Mouse (Mus musculus) lung, adult 10 weeks (tissue): ENCODE measurements around the gene Pygo2. TPM values are rescaled to one million over a fixed set of nuclear protein-coding genes. Genes with fewer than 3 reads are reported as not detected.

Experiments used
- polyA plus RNA-seq: library from polyadenylated mRNA; stranded (reverse); fragments of 350-450 nt; fragmentation: Illumina TruSeq; extraction: RNeasy Lipid Tissue Mini Kit (QIAGEN cat#74804); gene quantifications from one replicate; pipeline ENCODE4 v1.2.3, GENCODE M21; 2014; ENCODE audit warnings: low read depth, low replicate concordance; ENCODE audit not compliant: insufficient read depth

Gene Pygo2
- 31.0 TPM for polyA plus RNA-seq

DNA sequence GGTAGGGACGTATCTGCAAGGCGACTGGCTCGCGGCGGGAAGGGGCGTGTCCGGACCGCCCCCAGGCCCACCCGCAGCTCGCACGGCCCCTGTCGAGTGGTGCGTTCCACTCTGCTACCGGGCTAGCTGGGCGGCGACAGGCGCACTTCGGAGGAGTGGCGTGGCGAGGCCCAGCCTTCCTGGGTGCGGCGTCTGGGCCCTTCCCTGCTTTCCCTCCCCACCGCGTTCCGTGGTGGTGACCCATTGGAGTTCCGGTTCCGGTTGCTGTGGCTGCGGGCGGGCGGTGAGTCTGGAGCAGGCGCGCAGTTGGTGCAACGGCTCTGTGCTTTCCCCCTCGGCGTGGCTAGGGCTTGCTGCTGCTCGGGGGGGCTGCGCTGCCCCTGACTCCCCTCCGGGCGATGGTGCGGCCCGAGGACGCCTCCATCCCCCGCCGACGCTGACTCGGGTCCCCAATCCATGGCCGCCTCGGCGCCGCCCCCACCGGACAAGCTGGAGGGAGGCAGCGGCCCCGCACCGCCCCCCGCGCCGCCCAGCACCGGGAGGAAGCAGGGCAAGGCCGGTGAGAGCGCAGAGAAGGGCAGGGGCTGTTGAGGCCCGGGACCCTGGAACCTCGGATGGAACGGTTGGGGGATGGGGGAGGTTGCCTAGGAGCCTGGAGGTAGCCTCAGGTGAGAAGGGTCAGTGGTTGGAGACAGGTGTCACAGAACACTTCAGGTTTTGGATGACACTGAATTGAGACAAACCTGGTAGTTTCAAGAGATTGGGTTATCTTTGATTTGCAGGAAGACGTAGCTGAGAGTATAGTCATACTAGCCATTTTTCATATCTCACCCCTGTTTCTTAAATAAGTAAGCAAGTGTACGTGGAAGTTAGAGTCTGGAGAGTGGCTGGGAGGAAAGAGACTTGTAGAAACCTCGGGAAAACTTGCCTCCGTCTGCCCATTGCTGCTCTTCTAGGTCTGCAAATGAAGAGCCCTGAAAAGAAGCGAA, at the start of gene Pygo2:
TSS of gene Pygo2 (plus strand) at position 44 of the 989 bp plus-strand sequence.

DNA sequence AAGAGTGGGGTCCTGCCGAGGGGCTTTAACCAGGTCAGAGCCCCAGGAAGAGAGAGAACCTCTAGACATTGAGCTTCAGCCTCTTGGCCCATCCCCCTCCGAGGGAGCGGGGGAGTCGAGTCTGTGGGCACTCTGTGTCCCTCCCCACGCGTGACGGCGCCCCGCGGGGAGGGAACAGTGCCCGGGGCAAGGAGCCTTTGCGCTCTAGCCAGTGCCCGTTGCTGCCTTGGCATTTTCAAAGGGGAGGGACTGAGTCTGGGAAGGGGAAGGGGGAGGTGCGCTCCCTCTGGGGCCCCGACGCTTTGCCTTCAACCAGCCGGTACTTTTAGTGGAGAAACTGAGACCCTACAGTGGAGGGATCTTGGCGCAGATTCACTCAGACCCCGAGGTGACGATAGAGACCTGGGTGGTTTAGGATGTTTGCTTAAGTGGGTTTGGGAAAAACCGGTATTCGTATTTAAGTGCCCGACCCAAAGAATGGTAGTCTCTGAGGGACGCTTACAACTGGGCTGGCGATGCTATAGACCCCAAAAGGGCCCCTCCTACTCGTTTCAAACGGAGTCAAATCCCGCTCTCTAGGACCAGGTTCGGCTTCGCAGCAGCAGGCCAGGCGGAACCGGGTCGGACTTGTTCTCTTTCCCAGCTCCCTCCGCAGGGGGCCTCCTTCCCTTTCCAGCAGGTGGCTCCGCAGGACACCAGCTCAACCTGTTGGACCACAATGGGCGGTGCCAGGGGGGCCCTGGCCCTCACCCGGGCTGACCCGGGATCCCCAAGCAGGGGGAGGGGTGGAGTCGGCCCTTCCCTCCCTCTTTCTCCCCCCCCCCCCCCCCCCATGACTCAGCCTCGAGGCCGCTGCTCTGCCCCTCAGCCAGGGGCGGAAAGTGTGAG, 35.8 kb upstream of the Pygo2 start, which contains the start of gene Zbtb7b:
TSS of gene Zbtb7b (minus strand) at position 771 of the 888 bp plus-strand sequence.

DNA sequence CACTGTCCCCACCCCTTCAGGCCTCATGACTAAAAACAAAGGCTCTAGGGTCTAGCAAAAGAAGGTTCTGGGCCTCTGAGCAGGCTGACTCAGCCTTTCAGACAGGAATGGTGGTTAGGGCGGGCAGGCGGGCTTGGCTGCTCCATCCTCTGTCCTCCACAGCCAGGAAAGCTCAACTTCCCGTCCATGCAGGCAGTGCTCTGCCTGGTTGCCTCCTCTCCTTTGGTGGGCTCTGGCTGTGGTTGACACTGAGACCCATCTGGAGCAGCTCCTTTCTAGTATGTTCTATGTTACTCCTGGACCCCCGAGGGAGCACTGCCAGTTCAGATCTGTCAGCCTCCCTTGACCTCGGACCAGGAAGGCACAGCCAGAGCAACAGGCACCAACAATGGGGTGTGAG, 27.3 kb upstream of the Pygo2 start, which contains the start of gene Lenep:
TSS of gene Lenep (minus strand) at position 101 of the 400 bp plus-strand sequence.

DNA sequence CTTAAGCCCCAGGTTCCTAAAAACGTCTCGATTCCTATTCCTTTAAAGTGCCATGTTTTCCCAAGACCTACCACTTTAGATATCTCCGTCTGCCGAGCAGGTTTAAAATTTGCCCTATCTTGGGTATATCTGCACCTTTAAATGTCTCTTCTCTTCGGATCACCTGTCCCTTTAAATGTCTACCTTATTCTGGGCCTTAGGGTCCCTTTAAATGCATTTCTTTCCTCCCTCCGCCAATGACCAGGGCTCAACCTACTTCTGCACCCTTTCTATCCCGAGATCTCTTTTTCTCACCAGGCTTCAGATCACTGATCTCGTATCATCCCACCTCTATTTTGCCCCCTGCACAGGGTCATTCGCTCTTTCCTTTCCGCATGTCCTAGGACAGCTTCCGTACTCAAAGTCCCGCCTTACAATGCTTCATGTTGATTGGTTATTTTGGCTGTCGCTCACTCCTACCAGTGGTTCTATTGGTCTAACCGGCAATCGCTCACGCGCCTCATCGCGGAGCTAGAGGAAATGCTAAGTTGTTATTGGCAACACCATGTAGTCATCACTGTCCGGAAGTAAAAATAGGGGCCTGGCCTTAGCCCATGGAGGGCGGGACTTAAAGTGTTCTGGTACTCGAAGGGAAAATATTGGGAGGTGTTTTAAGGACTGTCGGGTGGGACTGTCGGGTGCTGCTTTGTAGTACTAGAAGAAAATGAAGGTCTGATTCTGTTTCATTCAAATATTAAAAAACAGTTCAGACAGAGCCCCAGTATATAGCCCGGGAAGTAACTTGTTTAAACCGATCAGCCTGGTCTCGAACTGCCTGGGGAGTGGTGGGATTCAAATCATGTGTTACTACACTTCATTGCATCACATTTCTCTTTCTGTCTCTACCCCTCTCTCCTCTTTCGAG, 18.3 kb upstream of the Pygo2 start, which contains the start of gene Flad1:
TSS of gene Flad1 (minus strand) at position 381 of the 904 bp plus-strand sequence.

GRCm38 (mm10) chr3:89418170-89418860, 11.7 kb upstream of the Pygo2 start, which contains the start of the genes Cks1b and Shc1:
Gene Cks1b (minus strand): TSS chr3:89418383.
Gene Shc1 (plus strand): TSS chr3:89418443.

GRCm38 (mm10) chr3:89436176-89437113, 6.4 kb downstream of the Pygo2 start, which contains the start of gene Pbxip1:
Gene Pbxip1 (plus strand): TSS chr3:89436706.

GRCm38 (mm10) chr3:89454401-89455177, 24.6 kb downstream of the Pygo2 start, which contains the start of gene Pmvk:
Gene Pmvk (plus strand): TSS chr3:89454541.

Other genes starting within 250 kb of the Pygo2 start
- gene Fam189b, start 247.1 kb upstream of the Pygo2 start, polyA plus RNA-seq, result 9.9 TPM
- gene Gba, start 227.3 kb upstream of the Pygo2 start, polyA plus RNA-seq, result 35.5 TPM
- gene Thbs3, start 215.0 kb upstream of the Pygo2 start, polyA plus RNA-seq, result 37.7 TPM
- 75.1 TPM for gene Mtx1, start 203.1 kb upstream of the Pygo2 start, polyA plus RNA-seq
- 195 TPM for gene Muc1, start 201.2 kb upstream of the Pygo2 start, polyA plus RNA-seq
- gene Krtcap2, start 184.2 kb upstream of the Pygo2 start, polyA plus RNA-seq, result 122 TPM
- gene Trim46, start 183.9 kb upstream of the Pygo2 start, polyA plus RNA-seq, result 2.3 TPM
- gene Dpm3, start 170.9 kb upstream of the Pygo2 start, polyA plus RNA-seq, result 220 TPM
- gene Slc50a1, start 159.6 kb upstream of the Pygo2 start, polyA plus RNA-seq, result 90.4 TPM
- gene Efna1, start 149.1 kb upstream of the Pygo2 start, polyA plus RNA-seq, result 102 TPM
- gene Efna3, start 107.2 kb upstream of the Pygo2 start, polyA plus RNA-seq, result 0.75 TPM
- gene Efna4, start 92.2 kb upstream of the Pygo2 start, polyA plus RNA-seq, result 1.5 TPM
- gene Adam15, start 80.2 kb upstream of the Pygo2 start, polyA plus RNA-seq, result 109 TPM
- gene Dcst2, start 68.2 kb upstream of the Pygo2 start, polyA plus RNA-seq, result 0.17 TPM
- not detected for gene Dcst1, start 65.0 kb upstream of the Pygo2 start, polyA plus RNA-seq
- 20.1 TPM for gene Zbtb7b, start 35.4 kb upstream of the Pygo2 start, polyA plus RNA-seq
- not detected for gene Lenep, start 27.4 kb upstream of the Pygo2 start, polyA plus RNA-seq
- 9.7 TPM for gene Flad1, start 18.3 kb upstream of the Pygo2 start, polyA plus RNA-seq
- 11.5 TPM for gene Cks1b, start 11.8 kb upstream of the Pygo2 start, polyA plus RNA-seq
- 31.8 TPM for gene Shc1, start 11.8 kb upstream of the Pygo2 start, polyA plus RNA-seq
- gene Pbxip1, start 6.5 kb downstream of the Pygo2 start, polyA plus RNA-seq, result 39.9 TPM
- 67.9 TPM for gene Pmvk, start 24.3 kb downstream of the Pygo2 start, polyA plus RNA-seq
- 1.2 TPM for gene Kcnn3, start 90.0 kb downstream of the Pygo2 start, polyA plus RNA-seq